19 mouse cellular contexts compared by ENCODE assay signal in genomic region chr4:134975929-134976308, GRCm38 (mm10). TPM values are rescaled to one million over a fixed set of nuclear protein-coding genes. Genes with fewer than 3 reads are reported as not detected.
A peak's percentile ranks its signal among the peaks of the same experiment; 100 is the strongest.
DNase-seq lines count a peak whose midpoint lies in the region; ATAC-seq and TF ChIP-seq lines count a peak whose summit lies in the region.
"Had no signal": no experiment of that assay in that cellular context is flagged by ENCODE, and none has a peak within 500 bp of the region (broad histone marks: within the 10 kb centered on the region; RNA-seq: fewer than 3 reads in every experiment).

No protein-coding gene starts in this region.

- ATAC-seq in forebrain, embryonic 11.5 days (replicated peaks; ENCODE audit: low FRiP score): no peak
- no peak for ATAC-seq in forebrain, embryonic 15.5 days (replicated peaks)
- no peak for ATAC-seq in lung, embryonic 15.5 days (ENCODE audit: borderline replicate concordance, extremely low read depth, low FRiP score, low TSS enrichment)
- no peak for ATAC-seq in forebrain, embryonic 14.5 days
- no peak for ATAC-seq in stomach, postnatal 0 days (ENCODE audit: low FRiP score, low TSS enrichment)
- ATAC-seq: CD4-positive, CD25-positive, alpha-beta regulatory T cell, adult 4 months; hindbrain, embryonic 16.5 days; lung, postnatal 0 days had no signal

- peak overlapping the region; percentile 50; the same call in 1 of the 2 replicates for H3K27ac ChIP-seq in forebrain, embryonic 11.5 days (ENCODE audit: low read depth, low read length)
- no peak overlapping the region for H3K27ac ChIP-seq in forebrain, embryonic 15.5 days (replicated peaks)
- peak overlapping the region; percentile 72 for H3K27ac ChIP-seq in lung, embryonic 15.5 days
- no peak overlapping the region for H3K27ac ChIP-seq in forebrain, embryonic 14.5 days (ENCODE audit: low read depth, low read length)
- H3K27ac ChIP-seq in stomach, postnatal 0 days (replicated peaks): peak overlapping the region; percentile 80
- H3K27ac ChIP-seq: kidney, postnatal 0 days; left cerebral cortex, adult 2 months; midbrain, embryonic 12.5 days had no signal

- H3K27me3 ChIP-seq in forebrain, embryonic 11.5 days (ENCODE audit: control insufficient read depth, insufficient read depth, low read length): no peaks in the 10 kb centered on the region
- no peaks in the 10 kb centered on the region for H3K27me3 ChIP-seq in forebrain, embryonic 15.5 days
- no peaks in the 10 kb centered on the region for H3K27me3 ChIP-seq in lung, embryonic 15.5 days
- H3K27me3 ChIP-seq in forebrain, embryonic 14.5 days (replicated peaks; ENCODE audit: control insufficient read depth, insufficient read depth, low read length): no peaks in the 10 kb centered on the region
- H3K27me3 ChIP-seq in stomach, postnatal 0 days (ENCODE audit: control insufficient read depth, insufficient read depth, low read length): no peaks in the 10 kb centered on the region
- H3K27me3 ChIP-seq: midbrain, embryonic 12.5 days had no signal

- no peak overlapping the region for H3K4me3 ChIP-seq in forebrain, embryonic 11.5 days (ENCODE audit: low read depth, low read length)
- H3K4me3 ChIP-seq in forebrain, embryonic 15.5 days: no peak overlapping the region
- no peak overlapping the region for H3K4me3 ChIP-seq in lung, embryonic 15.5 days
- H3K4me3 ChIP-seq in forebrain, embryonic 14.5 days (ENCODE audit: low read depth, low read length): no peak overlapping the region
- H3K4me3 ChIP-seq in stomach, postnatal 0 days (ENCODE audit: low read depth, low read length): no peak overlapping the region
- H3K4me3 ChIP-seq: left cerebral cortex, adult 2 months; liver, embryonic 13.5 days; midbrain, embryonic 12.5 days had no signal

- no peak for TF ChIP-seq CTCF in stomach, postnatal 0 days (IDR thresholded peaks at IDR 0.05; ENCODE audit: low read depth)

- H3K9me3 ChIP-seq in forebrain, embryonic 11.5 days (ENCODE audit: control insufficient read depth, low read length): no peaks in the 10 kb centered on the region; the same call in 1 of the 2 replicates
- H3K9me3 ChIP-seq in forebrain, embryonic 15.5 days: no peaks in the 10 kb centered on the region
- no peaks in the 10 kb centered on the region for H3K9me3 ChIP-seq in lung, embryonic 15.5 days
- H3K9me3 ChIP-seq in forebrain, embryonic 14.5 days (replicated peaks; ENCODE audit: control insufficient read depth, low read length): no peaks in the 10 kb centered on the region
- H3K9me3 ChIP-seq in stomach, postnatal 0 days (ENCODE audit: control insufficient read depth, low read length): no peaks in the 10 kb centered on the region
- H3K9me3 ChIP-seq: liver, embryonic 13.5 days; midbrain, embryonic 12.5 days had no signal

- no peak for TF ChIP-seq EP300 in stomach, postnatal 0 days (optimal IDR thresholded peaks at IDR 0.05)

- no peaks in the 10 kb centered on the region for H3K4me1 ChIP-seq in forebrain, embryonic 11.5 days (replicated peaks; ENCODE audit: control insufficient read depth, insufficient read depth, low read length)
- H3K4me1 ChIP-seq in forebrain, embryonic 15.5 days: no peaks in the 10 kb centered on the region
- peaks cover 4% of the 10 kb centered on the region; the same call in 1 of the 2 replicates for H3K4me1 ChIP-seq in lung, embryonic 15.5 days
- H3K4me1 ChIP-seq in forebrain, embryonic 14.5 days (ENCODE audit: control insufficient read depth, insufficient read depth, low read length): peaks cover 3% of the 10 kb centered on the region; the same call in 1 of the 2 replicates
- H3K4me1 ChIP-seq in stomach, postnatal 0 days (replicated peaks; ENCODE audit: control insufficient read depth, insufficient read depth): no peaks in the 10 kb centered on the region

- WGBS in forebrain, embryonic 11.5 days: 95% methylated on average over 4 of the region's 4 CpGs
- 87% methylated on average over 4 of the region's 4 CpGs for WGBS in forebrain, embryonic 15.5 days
- WGBS in lung, embryonic 15.5 days: 81% methylated on average over 4 of the region's 4 CpGs
- WGBS in forebrain, embryonic 14.5 days: 90% methylated on average over 4 of the region's 4 CpGs
- WGBS in stomach, postnatal 0 days: 79% methylated on average over 4 of the region's 4 CpGs

- DNase-seq in forebrain, embryonic 11.5 days (ENCODE audit: low spot score): no peak
- DNase-seq in lung, adult 18-20 months: no peak
- DNase-seq in forebrain, embryonic 14.5 days (ENCODE audit: low spot score): no peak
- no peak for DNase-seq in stomach, postnatal 0 days (ENCODE audit: low spot score)
- DNase-seq in heart, adult 11 months: no peak
- DNase-seq: cerebellum, adult 2 months; cerebellum, postnatal 36 days; kidney, adult 18-20 months; layer of hippocampus, adult 9-11 months; liver, embryonic 13.5 days had no signal

- no peaks in the 10 kb centered on the region for H3K36me3 ChIP-seq in forebrain, embryonic 11.5 days (ENCODE audit: control insufficient read depth, insufficient read depth, low read length)
- no peaks in the 10 kb centered on the region for H3K36me3 ChIP-seq in forebrain, embryonic 15.5 days
- H3K36me3 ChIP-seq in lung, embryonic 15.5 days: no peaks in the 10 kb centered on the region
- no peaks in the 10 kb centered on the region for H3K36me3 ChIP-seq in forebrain, embryonic 14.5 days (ENCODE audit: control insufficient read depth, insufficient read depth, low read length)
- H3K36me3 ChIP-seq in stomach, postnatal 0 days (ENCODE audit: control insufficient read depth, insufficient read depth, low read length): no peaks in the 10 kb centered on the region
- H3K36me3 ChIP-seq: liver, embryonic 13.5 days; midbrain, embryonic 12.5 days had no signal

- no peak overlapping the region for H3K9ac ChIP-seq in forebrain, embryonic 11.5 days (ENCODE audit: low read length)
- H3K9ac ChIP-seq in forebrain, embryonic 15.5 days (replicated peaks): no peak overlapping the region
- H3K9ac ChIP-seq in lung, embryonic 15.5 days: no peak overlapping the region
- no peak overlapping the region for H3K9ac ChIP-seq in forebrain, embryonic 14.5 days (ENCODE audit: low read length)
- no peak overlapping the region for H3K9ac ChIP-seq in stomach, postnatal 0 days (ENCODE audit: low read length)
- H3K9ac ChIP-seq: liver, embryonic 13.5 days; midbrain, embryonic 12.5 days had no signal

- H3K4me2 ChIP-seq in forebrain, embryonic 11.5 days (ENCODE audit: low read depth, low read length, severe bottlenecking): no peak overlapping the region
- no peak overlapping the region for H3K4me2 ChIP-seq in forebrain, embryonic 15.5 days (replicated peaks)
- H3K4me2 ChIP-seq in lung, embryonic 15.5 days: 0 out of 2 replicates have a peak overlapping the region, but pooled peaks have one; percentile 12
- H3K4me2 ChIP-seq in forebrain, embryonic 14.5 days (ENCODE audit: low read length): peak overlapping the region; percentile 23; the same call in 1 of the 2 replicates
- H3K4me2 ChIP-seq in stomach, postnatal 0 days (replicated peaks; ENCODE audit: low read depth): no peak overlapping the region
- H3K4me2 ChIP-seq: heart, embryonic 11.5 days; liver, embryonic 13.5 days had no signal

RNA-seq across cellular contexts. Expression of gene Syf2, which starts 45.2 kb away (rescaled TPM):
- polyA plus RNA-seq in forebrain, embryonic 11.5 days (2014; fragmentation: Nextera tagmentation; extraction: Ambion mirVana): 59.0 and 66.7 TPM in 2 replicates
- polyA plus RNA-seq in forebrain, embryonic 15.5 days (2015; fragmentation: Nextera tagmentation; extraction: Ambion mirVana): 75.1 and 77.3 TPM in 2 replicates
- polyA plus RNA-seq in lung, embryonic 15.5 days (2015; fragmentation: Nextera tagmentation; extraction: Ambion mirVana): 64.0 and 73.8 TPM in 2 replicates
- polyA plus RNA-seq in forebrain, embryonic 14.5 days (2014; fragmentation: Nextera tagmentation; extraction: Ambion mirVana): 68.1 and 72.7 TPM in 2 replicates
- 74.1 and 77.9 TPM in 2 replicates for polyA plus RNA-seq in stomach, postnatal 0 days (2015; fragmentation: Nextera tagmentation; extraction: Ambion mirVana)

RNA-seq across cellular contexts. Expression of gene Rsrp1, which starts 52.5 kb away (rescaled TPM):
- polyA plus RNA-seq in forebrain, embryonic 11.5 days (2014; fragmentation: Nextera tagmentation; extraction: Ambion mirVana): 332 and 356 TPM in 2 replicates
- polyA plus RNA-seq in forebrain, embryonic 15.5 days (2015; fragmentation: Nextera tagmentation; extraction: Ambion mirVana): 555 and 574 TPM in 2 replicates
- 369 and 412 TPM in 2 replicates for polyA plus RNA-seq in lung, embryonic 15.5 days (2015; fragmentation: Nextera tagmentation; extraction: Ambion mirVana)
- 363 and 474 TPM in 2 replicates for polyA plus RNA-seq in forebrain, embryonic 14.5 days (2014; fragmentation: Nextera tagmentation; extraction: Ambion mirVana)
- 278 and 283 TPM in 2 replicates for polyA plus RNA-seq in stomach, postnatal 0 days (2015; fragmentation: Nextera tagmentation; extraction: Ambion mirVana)

Comparison
In these comparisons a context has a peak if more than half of its experiments do, and no peak if none do; other contexts are left out.
1. H3K27ac ChIP-seq: peak in forebrain, embryonic 11.5 days (single experiment), lung, embryonic 15.5 days (single experiment) and stomach, postnatal 0 days (single experiment); none in forebrain, embryonic 15.5 days (single experiment) and forebrain, embryonic 14.5 days (single experiment).
2. H3K4me2 ChIP-seq: peak in lung, embryonic 15.5 days (single experiment) and forebrain, embryonic 14.5 days (single experiment); none in forebrain, embryonic 11.5 days (single experiment), forebrain, embryonic 15.5 days (single experiment) and stomach, postnatal 0 days (single experiment).